Mouse (Mus musculus) erythroblast, embryonic 14.5 days (primary cell): ENCODE results near the gene Pramef12.

Source experiments
- GATA1 ChIP-seq: IDR thresholded peaks from 2 replicates; pipeline ENCODE4 v1.6.1; 2012; ENCODE audit warnings: low read length, inconsistent platforms, mixed read lengths
- TAL1 ChIP-seq: IDR thresholded peaks from 3 replicates; pipeline ENCODE4 v1.6.1; 2012; ENCODE audit warnings: low read length, inconsistent platforms, mixed read lengths

GRCm38 (mm10) chr4:144420644-144421043, 12.4 kb upstream of the Pramef12 start:
- TF ChIP-seq GATA1 (no peak), TAL1 (no peak)
